Mouse (Mus musculus) ES-Bruce4 (cell line): Measurements from ENCODE around the gene Chmp3. TPM values are rescaled to one million over a fixed set of nuclear protein-coding genes. Genes with fewer than 3 reads are reported as not detected.

Source experiments
- H3K27ac ChIP-seq: 2 replicates; pipeline ENCODE4 v1.5.1; 2012; ENCODE audit warnings: low read length, inconsistent platforms; ENCODE audit not compliant: insufficient read depth
- H3K27me3 ChIP-seq: 2 replicates; pipeline ENCODE4 v1.6.1; 2012; ENCODE audit warnings: mild to moderate bottlenecking, low read length, inconsistent platforms; ENCODE audit not compliant: control insufficient read depth, poor library complexity, insufficient read depth, severe bottlenecking
- H3K36me3 ChIP-seq: 2 replicates; pipeline ENCODE4 v1.6.1; 2012; ENCODE audit warnings: inconsistent platforms, mild to moderate bottlenecking, low read length, moderate library complexity; ENCODE audit not compliant: control insufficient read depth, poor library complexity, insufficient read depth, severe bottlenecking
- H3K4me1 ChIP-seq: one replicate; pipeline ENCODE4 v1.8.1; 2011; ENCODE audit warnings: low read length; ENCODE audit not compliant: control insufficient read depth, insufficient read depth
- H3K4me3 ChIP-seq: 2 replicates; pipeline ENCODE4 v1.5.1; 2011; ENCODE audit warnings: low read depth, mild to moderate bottlenecking, low read length
- H3K9ac ChIP-seq: 2 replicates; pipeline ENCODE4 v1.6.1; 2012; ENCODE audit warnings: low read depth, mild to moderate bottlenecking, inconsistent platforms; ENCODE audit not compliant: poor library complexity, severe bottlenecking
- H3K9me3 ChIP-seq: replicated peaks from 2 replicates; pipeline ENCODE4 v1.6.1; 2012; ENCODE audit warnings: mild to moderate bottlenecking, low read length, inconsistent platforms; ENCODE audit not compliant: control insufficient read depth, poor library complexity, insufficient read depth, severe bottlenecking
- CTCF ChIP-seq: IDR thresholded peaks from one replicate; pipeline ENCODE4 v1.8.1; 2011; ENCODE audit warnings: low read depth, low read length
- EP300 ChIP-seq: IDR thresholded peaks from 2 replicates; pipeline ENCODE4 v1.6.1; 2011; ENCODE audit warnings: low read depth, low read length; ENCODE audit not compliant: insufficient read depth
- POLR2A ChIP-seq: IDR thresholded peaks from one replicate; pipeline ENCODE4 v1.8.1; 2011; ENCODE audit warnings: low read length; ENCODE audit not compliant: insufficient read depth
- polyA plus RNA-seq: library from polyadenylated mRNA; stranded (reverse); fragments of >200 nt; gene quantifications from 2 replicates; pipeline ENCODE4 v1.2.4, GENCODE M21; 2011; ENCODE audit warnings: low read depth; ENCODE audit not compliant: missing spikeins, insufficient read depth, insufficient read length

Gene Chmp3
- polyA plus RNA-seq, result 149 and 156 TPM in 2 replicates

DNA sequence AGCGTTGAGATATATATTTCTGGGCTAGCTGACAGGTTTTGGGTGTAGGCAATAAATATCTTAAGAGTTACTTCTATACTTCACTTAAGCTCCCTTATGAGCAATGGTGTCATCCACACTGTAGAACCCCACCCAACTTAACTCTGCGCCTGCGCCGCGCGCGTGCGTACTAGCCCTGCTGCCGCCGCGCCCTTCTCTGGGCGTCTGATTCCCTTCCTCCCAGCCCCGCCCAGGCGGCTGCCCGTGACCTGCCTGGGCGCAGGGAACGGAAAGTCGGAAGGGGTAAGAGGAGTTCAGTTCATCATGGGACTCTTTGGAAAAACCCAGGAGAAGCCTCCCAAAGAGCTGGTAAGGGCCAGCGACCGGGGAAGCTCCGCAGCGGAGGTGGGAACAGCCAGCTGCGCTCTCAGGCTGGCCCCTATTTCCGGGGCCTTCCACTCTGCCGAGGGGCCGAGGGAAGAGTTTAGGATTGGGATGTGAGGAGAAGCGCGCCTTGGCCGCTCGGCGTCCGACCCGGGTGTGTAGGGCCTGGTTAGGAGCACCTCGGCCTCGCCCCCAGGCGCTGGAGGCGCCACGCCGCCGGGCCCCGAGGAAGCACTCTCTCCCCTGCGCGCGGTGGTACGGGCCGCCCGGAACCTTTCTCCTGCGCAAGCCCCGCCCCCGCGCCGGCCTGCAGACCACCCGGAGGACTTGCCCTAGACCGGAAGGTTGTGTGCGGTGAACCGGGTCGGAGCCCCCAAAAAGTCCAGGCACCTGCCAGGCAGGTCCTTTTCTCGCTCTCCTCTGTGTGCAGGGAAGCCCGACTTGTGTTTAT, at the start of gene Chmp3:
Gene Chmp3, plus strand, starts transcription at position 112 of the 814 bp plus-strand sequence.
- Histone ChIP-seq H3K4me1 (no peaks in the 10 kb centered on the region), H3K9ac (peak within 1 kb of the TSS; percentile 95), H3K27ac (peak within 1 kb of the TSS; percentile 86), H3K36me3 (no peaks in the 10 kb centered on the region), H3K9me3 (no peaks in the 10 kb centered on the region), H3K27me3 (no peaks in the 10 kb centered on the region), H3K4me3 (peak within 1 kb of the TSS; percentile 91)
- TF ChIP-seq CTCF (no peak), EP300 (0 out of 2 replicates have a peak, but pooled peaks have one; percentile 40), POLR2A (peak; percentile 47)

- TF ChIP-seq POLR2A, result no peak
- no peak for TF ChIP-seq EP300
- no peak for TF ChIP-seq CTCF
- H3K36me3 ChIP-seq, result no peaks in the 10 kb centered on the region
- peak overlapping the region; percentile 92 for H3K9ac ChIP-seq
- no peaks in the 10 kb centered on the region for H3K9me3 ChIP-seq
- H3K4me3 ChIP-seq, result peak overlapping the region; percentile 69
- no peaks in the 10 kb centered on the region for H3K4me1 ChIP-seq
- H3K27me3 ChIP-seq, result no peaks in the 10 kb centered on the region
- no peak overlapping the region for H3K27ac ChIP-seq
Measured at GRCm38 (mm10) chr6:71494341-71495020, 49.1 kb upstream of the Chmp3 start.

DNA sequence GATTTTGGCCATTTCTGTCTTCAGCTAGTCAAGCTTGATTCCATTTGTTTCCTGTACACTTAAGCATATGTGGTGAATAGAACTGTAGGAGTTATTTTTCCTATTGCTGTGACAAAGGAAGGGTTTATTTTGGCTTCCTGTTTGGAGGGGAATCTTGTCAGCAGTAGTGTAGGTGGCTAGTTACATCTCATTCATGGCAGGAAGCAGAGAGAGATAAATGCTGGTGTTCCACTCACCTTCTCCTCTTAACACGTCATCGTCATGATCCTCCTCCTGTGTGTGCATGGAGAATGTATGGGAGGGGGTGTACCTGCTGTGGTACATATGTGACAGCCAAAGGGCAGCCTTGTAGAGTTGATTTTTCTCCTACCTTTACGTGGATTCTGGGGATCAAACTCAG, 43.0 kb upstream of the Chmp3 start:
- Histone ChIP-seq H3K4me3 (no peak overlapping the region), H3K9ac (no peak overlapping the region)
- TF ChIP-seq EP300 (no peak), CTCF (no peak), POLR2A (no peak)

DNA sequence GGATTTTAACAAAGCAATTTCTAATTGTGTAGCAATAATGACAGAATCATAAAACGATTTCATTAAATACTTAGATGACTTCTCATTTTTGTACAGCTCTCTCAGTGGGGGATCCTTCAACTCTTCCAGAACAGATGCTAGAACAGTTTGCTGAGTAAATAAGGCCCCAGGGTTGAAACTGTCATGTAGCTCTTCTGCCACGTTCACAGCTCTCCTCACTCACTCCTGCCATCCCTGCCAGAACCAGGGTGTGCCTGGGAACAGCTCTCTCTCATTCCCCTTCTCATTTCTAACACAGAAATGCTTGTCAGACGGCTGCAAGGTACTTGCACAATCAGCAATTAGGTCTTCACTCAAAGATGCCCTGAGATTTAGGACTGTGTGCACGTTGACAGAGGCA, 40.6 kb upstream of the Chmp3 start:
- H3K9me3 ChIP-seq, result no peaks in the 10 kb centered on the region
- H3K36me3 ChIP-seq, result no peaks in the 10 kb centered on the region
- no peak overlapping the region for H3K4me3 ChIP-seq
- no peaks in the 10 kb centered on the region for H3K27me3 ChIP-seq
- H3K27ac ChIP-seq, result no peak overlapping the region
- H3K4me1 ChIP-seq, result no peaks in the 10 kb centered on the region
- TF ChIP-seq CTCF (no peak), POLR2A (no peak), EP300 (no peak)
- no peak overlapping the region for H3K9ac ChIP-seq

More for the DNA sequence above, 43.0 kb upstream of the Chmp3 start:
- Histone ChIP-seq H3K36me3 (no peaks in the 10 kb centered on the region), H3K27me3 (no peaks in the 10 kb centered on the region), H3K27ac (no peak overlapping the region), H3K4me1 (no peaks in the 10 kb centered on the region), H3K9me3 (no peaks in the 10 kb centered on the region)

GRCm38 (mm10) chr6:71503670-71504069, 39.9 kb upstream of the Chmp3 start:
- H3K9me3 ChIP-seq, result no peaks in the 10 kb centered on the region
- no peak for TF ChIP-seq CTCF
- TF ChIP-seq POLR2A, result no peak
- no peak for TF ChIP-seq EP300
- H3K4me1 ChIP-seq, result no peaks in the 10 kb centered on the region
- H3K27me3 ChIP-seq, result no peaks in the 10 kb centered on the region
- no peaks in the 10 kb centered on the region for H3K36me3 ChIP-seq
- no peak overlapping the region for H3K27ac ChIP-seq
- no peak overlapping the region for H3K4me3 ChIP-seq
- H3K9ac ChIP-seq, result no peak overlapping the region
